Mouse (Mus musculus): ENCODE results near the gene Dffa. TPM values are rescaled to one million over a fixed set of nuclear protein-coding genes. Genes with fewer than 3 reads are reported as not detected.

Gene Dffa
- polyA plus RNA-seq, 1 experiment from 2014 or later, result 28.5 TPM

Other genes starting within 250 kb of the Dffa start
- gene Pex14, start 4.3 kb upstream of the Dffa start, polyA plus RNA-seq (2014; fragmentation: Nextera tagmentation; extraction: Ambion mirVana), result 43.5 TPM in 2 replicates
- 0.49 and 1.3 TPM in 2 replicates for gene Cort, start 22.6 kb downstream of the Dffa start, polyA plus RNA-seq (2014; fragmentation: Nextera tagmentation; extraction: Ambion mirVana)
- gene Cenps, start 33.5 kb downstream of the Dffa start, polyA plus RNA-seq (2014; fragmentation: Nextera tagmentation; extraction: Ambion mirVana), result 49.5 and 52.3 TPM in 2 replicates
- gene Pgd, start 62.6 kb downstream of the Dffa start, polyA plus RNA-seq (2014; fragmentation: Nextera tagmentation; extraction: Ambion mirVana), result 51.3 and 56.9 TPM in 2 replicates
- 93.3 and 96.4 TPM in 2 replicates for gene Kif1b, start 203.5 kb downstream of the Dffa start, polyA plus RNA-seq (2014; fragmentation: Nextera tagmentation; extraction: Ambion mirVana)